Mouse (Mus musculus) heart, adult 2 months (tissue): ENCODE results near the gene Cd84.

ENCODE experiments used
- CTCF ChIP-seq: fragments of 200-600 bp; IDR thresholded peaks from 2 replicates; pipeline ENCODE4 v1.8.1; 2022; ENCODE audit warnings: antibody characterized with exemption, mild to moderate bottlenecking, moderate library complexity
- EP300 ChIP-seq: fragments of 200-500 bp; IDR thresholded peaks from 2 replicates; pipeline ENCODE4 v1.6.1; 2011; ENCODE audit warnings: low read depth, low read length, control low read depth; ENCODE audit not compliant: insufficient read depth
- POLR2A ChIP-seq: fragments of 200-500 bp; IDR thresholded peaks from 2 replicates; pipeline ENCODE4 v1.6.1; 2011; ENCODE audit warnings: mild to moderate bottlenecking, low read depth, low read length, control low read depth; ENCODE audit not compliant: insufficient read depth

GRCm38 (mm10) chr1:171848201-171848600, 8.7 kb downstream of the Cd84 start:
- no peak for TF ChIP-seq CTCF
- TF ChIP-seq POLR2A: no peak
- TF ChIP-seq EP300: no peak
